Mouse (Mus musculus): Measurements from ENCODE around the gene Ppil6. TPM values are rescaled to one million over a fixed set of nuclear protein-coding genes. Genes with fewer than 3 reads are reported as not detected.
A peak's percentile ranks its signal among the peaks of the same experiment; 100 is the strongest.

Gene Ppil6
- polyA plus RNA-seq, 1 experiment from 2014 or later: 2.6 TPM

- peak overlapping the region; percentile 77 for H3K9ac ChIP-seq (replicated peaks; ENCODE audit: low read length)
- peak overlapping the region; percentile 86 for H3K27ac ChIP-seq (ENCODE audit: low read length)
- H3K4me1 ChIP-seq (ENCODE audit: insufficient read depth, low read length): peaks cover 27% of the 10 kb centered on the region
- H3K27me3 ChIP-seq (ENCODE audit: insufficient read depth, low read length): no peaks in the 10 kb centered on the region
- H3K36me3 ChIP-seq (ENCODE audit: insufficient read depth, low read length): peaks cover 8% of the 10 kb centered on the region; the same call in 1 of the 2 replicates
- H3K9me3 ChIP-seq (ENCODE audit: low read length): no peaks in the 10 kb centered on the region
- ATAC-seq (ENCODE audit: low FRiP score, low TSS enrichment): peak; percentile 10; the same call in 1 of the 2 replicates
- H3K4me2 ChIP-seq (replicated peaks; ENCODE audit: low read depth, low read length): peak overlapping the region; percentile 98
- H3K4me3 ChIP-seq (ENCODE audit: low read length): peak overlapping the region; percentile 75
- 0% methylated on average over 9 of the region's 9 CpGs for WGBS
Observed at GRCm38 (mm10) chr10:41477018-41477277, 13.3 kb upstream of the Ppil6 start.

DNA sequence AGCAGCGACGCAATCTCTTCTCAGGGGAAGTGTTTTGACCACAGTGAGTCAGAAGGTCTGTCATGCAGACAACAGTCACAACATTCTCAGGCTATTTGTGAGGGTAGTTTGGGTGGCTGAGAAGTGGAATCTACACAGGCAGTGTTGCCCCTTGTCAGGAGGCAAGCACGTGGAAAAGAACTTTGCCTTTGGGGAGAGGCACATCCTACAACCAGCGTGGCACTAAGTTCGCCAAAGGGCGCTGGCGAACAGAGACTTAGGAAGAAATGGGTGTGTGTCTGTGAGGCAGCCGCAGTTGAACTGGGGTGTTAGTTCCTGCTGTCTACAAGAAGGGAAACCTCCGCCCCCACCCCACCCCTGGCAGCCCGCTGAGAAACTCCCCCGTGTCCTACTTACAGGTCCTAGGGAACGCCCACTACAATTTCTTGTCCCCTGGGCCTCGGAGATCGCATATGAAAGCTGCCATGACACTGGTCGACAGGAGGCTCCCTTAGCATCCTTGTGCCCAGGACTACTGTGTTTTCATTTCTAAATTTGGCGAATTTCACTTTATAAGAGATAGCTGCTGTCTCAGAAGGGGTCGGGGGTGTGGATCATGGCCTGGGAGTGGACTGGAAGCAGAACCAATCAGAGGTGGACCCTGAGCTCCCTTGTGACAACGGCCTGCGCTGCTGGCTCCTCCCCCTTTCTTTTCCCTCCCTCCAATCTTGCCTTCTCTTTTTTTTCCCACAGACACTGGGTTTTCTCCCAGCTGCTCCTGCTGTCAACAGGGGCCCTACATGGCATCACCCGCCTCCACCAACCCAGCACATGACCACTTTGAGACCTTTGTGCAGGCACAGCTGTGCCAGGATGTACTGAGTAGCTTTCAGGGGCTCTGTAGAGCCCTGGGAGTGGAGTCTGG, 12.7 kb upstream of the Ppil6 start:
- Histone ChIP-seq H3K9me3 (ENCODE audit: low read length) (no peaks in the 10 kb centered on the region), H3K36me3 (ENCODE audit: insufficient read depth, low read length) (peaks cover 14% of the 10 kb centered on the region; the same call in 1 of the 2 replicates), H3K9ac (replicated peaks; ENCODE audit: low read length) (peak overlapping the region; percentile 77), H3K4me1 (ENCODE audit: insufficient read depth, low read length) (peaks cover 27% of the 10 kb centered on the region), H3K27me3 (ENCODE audit: insufficient read depth, low read length) (no peaks in the 10 kb centered on the region), H3K27ac (ENCODE audit: low read length) (peak overlapping the region; percentile 86), H3K4me3 (ENCODE audit: low read length) (peak overlapping the region; percentile 75), H3K4me2 (replicated peaks; ENCODE audit: low read depth, low read length) (peak overlapping the region; percentile 98)
- WGBS: 6% methylated on average over 20 of the region's 20 CpGs
- peak; percentile 78 for ATAC-seq (ENCODE audit: low FRiP score, low TSS enrichment)

- Histone ChIP-seq H3K9ac (replicated peaks; ENCODE audit: low read length) (no peak overlapping the region), H3K9me3 (ENCODE audit: low read length) (no peaks in the 10 kb centered on the region), H3K27me3 (ENCODE audit: insufficient read depth, low read length) (no peaks in the 10 kb centered on the region), H3K4me3 (ENCODE audit: low read length) (no peak overlapping the region), H3K27ac (ENCODE audit: low read length) (no peak overlapping the region), H3K4me1 (ENCODE audit: insufficient read depth, low read length) (peaks cover 27% of the 10 kb centered on the region), H3K36me3 (ENCODE audit: insufficient read depth, low read length) (peaks cover 36% of the 10 kb centered on the region), H3K4me2 (replicated peaks; ENCODE audit: low read depth, low read length) (no peak overlapping the region)
- no peak for ATAC-seq (ENCODE audit: low FRiP score, low TSS enrichment)
- 89% methylated on average over 3 of the region's 3 CpGs for WGBS
Observed at GRCm38 (mm10) chr10:41479961-41480360, 10.3 kb upstream of the Ppil6 start.

DNA sequence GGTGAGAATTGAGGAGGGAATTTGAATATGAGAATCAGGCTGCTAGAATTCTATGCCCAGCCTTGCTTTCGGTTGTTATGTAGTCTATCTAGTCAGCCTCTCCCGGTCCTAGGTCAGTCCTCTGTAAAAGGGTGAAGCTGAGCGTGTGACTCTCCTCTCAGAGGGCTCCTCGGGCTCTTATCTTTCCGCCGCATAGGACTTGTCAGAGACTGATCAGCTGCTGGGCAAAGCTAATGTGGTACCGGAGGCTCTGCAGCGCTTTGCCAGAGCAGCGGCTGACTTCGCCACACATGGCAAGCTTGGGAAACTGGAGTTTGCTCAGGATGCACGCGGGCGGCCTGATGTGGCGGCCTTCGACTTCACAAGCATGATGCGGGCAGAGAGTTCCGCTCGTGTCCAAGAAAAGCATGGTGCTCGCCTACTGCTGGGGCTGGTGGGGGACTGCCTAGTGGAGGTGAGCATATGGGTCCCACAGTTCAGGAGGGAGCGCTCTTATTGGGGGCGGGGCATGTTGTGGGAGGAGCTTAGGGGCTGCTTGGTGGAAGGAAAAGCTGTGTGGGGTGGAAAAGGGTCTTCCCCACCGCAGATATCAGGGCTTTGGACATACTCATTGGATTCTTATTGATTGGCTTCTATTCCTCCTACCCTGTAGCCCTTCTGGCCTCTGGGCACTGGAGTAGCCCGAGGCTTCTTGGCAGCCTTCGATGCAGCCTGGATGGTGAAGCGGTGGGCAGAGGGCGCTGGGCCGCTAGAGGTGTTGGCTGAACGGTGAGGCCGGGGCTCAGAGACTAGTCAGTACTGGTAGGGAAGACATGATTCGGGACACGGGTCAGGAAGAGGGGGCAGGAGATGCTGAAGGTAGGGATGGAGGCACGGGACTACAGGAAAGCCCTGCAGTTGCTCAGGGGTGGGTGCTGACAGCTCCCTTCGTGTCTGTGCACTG, 9.0 kb upstream of the Ppil6 start:
- no peak overlapping the region for H3K4me3 ChIP-seq (ENCODE audit: low read length)
- H3K4me1 ChIP-seq (ENCODE audit: insufficient read depth, low read length): peaks cover 16% of the 10 kb centered on the region
- H3K9me3 ChIP-seq (ENCODE audit: low read length): no peaks in the 10 kb centered on the region
- H3K27me3 ChIP-seq (ENCODE audit: insufficient read depth, low read length): no peaks in the 10 kb centered on the region
- H3K27ac ChIP-seq (ENCODE audit: low read length): no peak overlapping the region
- WGBS: 72% methylated on average over 33 of the region's 33 CpGs
- no peak overlapping the region for H3K9ac ChIP-seq (replicated peaks; ENCODE audit: low read length)
- H3K4me2 ChIP-seq (replicated peaks; ENCODE audit: low read depth, low read length): no peak overlapping the region
- H3K36me3 ChIP-seq (ENCODE audit: insufficient read depth, low read length): peaks cover 49% of the 10 kb centered on the region
- no peak for ATAC-seq (ENCODE audit: low FRiP score, low TSS enrichment)

- Histone ChIP-seq H3K4me1 (ENCODE audit: insufficient read depth, low read length) (peaks cover 5% of the 10 kb centered on the region), H3K9ac (replicated peaks; ENCODE audit: low read length) (no peak overlapping the region), H3K36me3 (ENCODE audit: insufficient read depth, low read length) (peaks cover 57% of the 10 kb centered on the region), H3K27me3 (ENCODE audit: insufficient read depth, low read length) (no peaks in the 10 kb centered on the region), H3K27ac (ENCODE audit: low read length) (no peak overlapping the region), H3K9me3 (ENCODE audit: low read length) (no peaks in the 10 kb centered on the region), H3K4me3 (ENCODE audit: low read length) (no peak overlapping the region), H3K4me2 (replicated peaks; ENCODE audit: low read depth, low read length) (no peak overlapping the region)
- ATAC-seq (ENCODE audit: low FRiP score, low TSS enrichment): no peak
- 85% methylated on average over 7 of the region's 7 CpGs for WGBS
Observed at GRCm38 (mm10) chr10:41482446-41482845, 7.8 kb upstream of the Ppil6 start.

DNA sequence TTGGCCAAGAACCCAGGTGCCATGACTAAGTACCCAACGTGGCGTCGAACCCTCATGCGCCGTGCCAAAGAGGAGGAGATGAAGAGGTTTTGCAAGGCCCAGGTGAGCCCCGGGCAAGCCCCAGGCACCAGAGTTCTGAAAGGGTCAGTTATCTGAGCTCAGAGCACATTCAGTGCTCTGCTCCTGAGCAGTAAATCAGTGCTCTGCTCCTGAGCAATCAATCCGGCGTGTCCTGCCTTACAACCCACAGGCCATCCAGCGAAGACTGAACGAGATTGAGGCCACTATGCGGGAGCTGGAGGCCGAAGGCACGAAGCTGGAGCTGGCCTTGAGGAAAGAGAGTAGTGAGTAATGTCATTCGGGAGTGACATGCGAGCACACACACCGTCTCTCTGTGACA, 4.5 kb upstream of the Ppil6 start:
- H3K4me3 ChIP-seq (ENCODE audit: low read length): no peak overlapping the region
- WGBS: 74% methylated on average over 16 of the region's 16 CpGs

DNA sequence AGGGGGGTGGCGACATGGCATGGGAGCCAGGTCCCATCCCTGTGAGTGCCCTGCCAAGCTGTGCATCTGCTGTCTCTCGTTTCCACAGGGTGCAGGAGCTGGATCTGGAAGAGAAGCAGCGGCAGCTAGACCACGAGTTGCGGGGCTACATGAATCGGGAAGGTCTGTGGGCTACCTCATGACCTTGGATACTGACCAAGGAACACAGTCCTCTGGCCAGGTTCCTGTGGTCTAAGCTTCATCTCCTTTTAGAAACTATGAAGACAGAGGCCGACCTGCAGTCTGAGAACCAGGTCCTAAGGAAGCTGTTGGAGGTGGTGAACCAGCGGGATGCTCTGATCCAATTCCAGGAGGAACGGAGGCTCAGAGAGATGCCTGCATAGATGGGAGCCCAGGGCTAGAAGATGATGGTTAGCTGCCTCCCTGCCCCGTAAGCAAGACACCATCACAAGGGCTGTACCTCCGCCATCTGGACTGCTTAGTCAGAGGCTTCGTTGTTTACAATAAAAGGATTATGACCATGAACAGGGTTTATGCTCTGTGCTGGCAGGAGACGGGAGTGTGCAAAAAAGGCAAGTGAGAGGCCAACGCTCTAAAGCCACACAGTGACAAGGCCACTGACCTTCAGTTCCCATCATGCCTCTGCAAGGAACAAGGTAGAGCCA, 3.6 kb upstream of the Ppil6 start:
- Histone ChIP-seq H3K4me3 (ENCODE audit: low read length) (no peak overlapping the region), H3K27me3 (ENCODE audit: insufficient read depth, low read length) (no peaks in the 10 kb centered on the region), H3K9me3 (ENCODE audit: low read length) (no peaks in the 10 kb centered on the region), H3K4me1 (ENCODE audit: insufficient read depth, low read length) (peaks cover 15% of the 10 kb centered on the region), H3K4me2 (replicated peaks; ENCODE audit: low read depth, low read length) (no peak overlapping the region), H3K9ac (replicated peaks; ENCODE audit: low read length) (no peak overlapping the region), H3K27ac (ENCODE audit: low read length) (no peak overlapping the region), H3K36me3 (ENCODE audit: insufficient read depth, low read length) (peaks cover 58% of the 10 kb centered on the region)
- no peak for ATAC-seq (ENCODE audit: low FRiP score, low TSS enrichment)
- WGBS: 86% methylated on average over 14 of the region's 14 CpGs

More for the DNA sequence above, 4.5 kb upstream of the Ppil6 start:
- H3K9me3 ChIP-seq (ENCODE audit: low read length): no peaks in the 10 kb centered on the region
- no peak overlapping the region for H3K27ac ChIP-seq (ENCODE audit: low read length)
- no peak overlapping the region for H3K4me2 ChIP-seq (replicated peaks; ENCODE audit: low read depth, low read length)
- H3K9ac ChIP-seq (replicated peaks; ENCODE audit: low read length): no peak overlapping the region
- H3K36me3 ChIP-seq (ENCODE audit: insufficient read depth, low read length): peaks cover 63% of the 10 kb centered on the region
- peaks cover 15% of the 10 kb centered on the region for H3K4me1 ChIP-seq (ENCODE audit: insufficient read depth, low read length)
- ATAC-seq (ENCODE audit: low FRiP score, low TSS enrichment): no peak
- no peaks in the 10 kb centered on the region for H3K27me3 ChIP-seq (ENCODE audit: insufficient read depth, low read length)

GRCm38 (mm10) chr10:41488877-41489276, 1.4 kb upstream of the Ppil6 start:
- Histone ChIP-seq H3K36me3 (ENCODE audit: insufficient read depth, low read length) (peaks cover 36% of the 10 kb centered on the region), H3K4me1 (ENCODE audit: insufficient read depth, low read length) (peaks cover 15% of the 10 kb centered on the region), H3K9ac (replicated peaks; ENCODE audit: low read length) (peak overlapping the region; percentile 69), H3K27me3 (ENCODE audit: insufficient read depth, low read length) (no peaks in the 10 kb centered on the region), H3K4me3 (ENCODE audit: low read length) (peak overlapping the region; percentile 56), H3K9me3 (ENCODE audit: low read length) (no peaks in the 10 kb centered on the region), H3K4me2 (replicated peaks; ENCODE audit: low read depth, low read length) (peak overlapping the region; percentile 97), H3K27ac (ENCODE audit: low read length) (no peak overlapping the region)
- ATAC-seq (ENCODE audit: low FRiP score, low TSS enrichment): no peak
- WGBS: 30% methylated on average over 7 of the region's 7 CpGs

GRCm38 (mm10) chr10:41489294-41489693, 945 bp upstream of the Ppil6 start:
- ATAC-seq (ENCODE audit: low FRiP score, low TSS enrichment): peak; percentile 17; the same call in 1 of the 2 replicates

More at GRCm38 (mm10) chr10:41489294-41489693, 945 bp upstream of the Ppil6 start:
- H3K9me3 ChIP-seq (ENCODE audit: low read length): no peaks in the 10 kb centered on the region
- peaks cover 15% of the 10 kb centered on the region for H3K4me1 ChIP-seq (ENCODE audit: insufficient read depth, low read length)
- H3K27ac ChIP-seq (ENCODE audit: low read length): peak overlapping the region; percentile 75
- H3K9ac ChIP-seq (replicated peaks; ENCODE audit: low read length): peak overlapping the region; percentile 69
- peaks cover 32% of the 10 kb centered on the region for H3K36me3 ChIP-seq (ENCODE audit: insufficient read depth, low read length)
- peak overlapping the region; percentile 97 for H3K4me2 ChIP-seq (replicated peaks; ENCODE audit: low read depth, low read length)
- H3K4me3 ChIP-seq (ENCODE audit: low read length): peak overlapping the region; percentile 56
- WGBS: 18% methylated on average over 8 of the region's 8 CpGs
- no peaks in the 10 kb centered on the region for H3K27me3 ChIP-seq (ENCODE audit: insufficient read depth, low read length)

All from kidney, embryonic 16.5 days (tissue).